Mouse (Mus musculus) cerebellum, postnatal 25 days (tissue): Measurements from ENCODE around the gene Tmem231.
A peak's percentile ranks its signal among the peaks of the same experiment; 100 is the strongest.

Experiments used
- DNase-seq, 2 experiments: peaks; one replicate each; pipeline ENCODE4 v3.0.0; 2021; ENCODE audit warnings: mixed read lengths in 2 of 2

The Tmem231 gene

GRCm38 (mm10) chr8:111933348-111934076 is at the start of gene Tmem231:
Tmem231 (minus strand) TSS chr8:111933881.
- peak; percentile 94 to 95 for DNase-seq

GRCm38 (mm10) chr8:111982116-111982515 is 48.4 kb upstream of the Tmem231 start:
- DNase-seq = peak; percentile 77 to 81

- no peak for DNase-seq
Observed at GRCm38 (mm10) chr8:111978147-111978546, 44.5 kb upstream of the Tmem231 start.

GRCm38 (mm10) chr8:111976326-111976725 is 42.6 kb upstream of the Tmem231 start:
- DNase-seq = no peak

- no peak for DNase-seq
Observed at GRCm38 (mm10) chr8:111975706-111976105, 42.0 kb upstream of the Tmem231 start.

GRCm38 (mm10) chr8:111974138-111974537 is 40.5 kb upstream of the Tmem231 start:
- no peak for DNase-seq

- DNase-seq = no peak
Observed at GRCm38 (mm10) chr8:111968991-111969390, 35.3 kb upstream of the Tmem231 start.

- no peak for DNase-seq
Observed at GRCm38 (mm10) chr8:111968541-111968940, 34.9 kb upstream of the Tmem231 start.

GRCm38 (mm10) chr8:111967246-111967870 is 33.7 kb upstream of the Tmem231 start:
- no peak for DNase-seq

GRCm38 (mm10) chr8:111964849-111965561 is 31.3 kb upstream of the Tmem231 start:
- DNase-seq = peak; percentile 46 to 51

- no peak for DNase-seq
Observed at GRCm38 (mm10) chr8:111964351-111964750, 30.7 kb upstream of the Tmem231 start.

GRCm38 (mm10) chr8:111963546-111963945 is 29.9 kb upstream of the Tmem231 start:
- DNase-seq = no peak

- peak in 1 of 2 experiments; percentile 44 for DNase-seq
Observed at GRCm38 (mm10) chr8:111963091-111963490, 29.4 kb upstream of the Tmem231 start.

- DNase-seq = no peak
Observed at GRCm38 (mm10) chr8:111962589-111962988, 28.9 kb upstream of the Tmem231 start.

GRCm38 (mm10) chr8:111961330-111961729 is 27.6 kb upstream of the Tmem231 start:
- no peak for DNase-seq

GRCm38 (mm10) chr8:111960591-111961321 is 27.1 kb upstream of the Tmem231 start:
- DNase-seq = peak in 1 of 2 experiments; percentile 27

GRCm38 (mm10) chr8:111957231-111957630 is 23.6 kb upstream of the Tmem231 start:
- peak; percentile 42 to 71 for DNase-seq

GRCm38 (mm10) chr8:111955879-111956278 is 22.2 kb upstream of the Tmem231 start:
- no peak for DNase-seq

GRCm38 (mm10) chr8:111954844-111955594 is 21.3 kb upstream of the Tmem231 start:
- DNase-seq = no peak

GRCm38 (mm10) chr8:111951936-111952335 is 18.3 kb upstream of the Tmem231 start:
- DNase-seq = peak; percentile 77 to 80

- peak; percentile 30 to 34 for DNase-seq
Observed at GRCm38 (mm10) chr8:111951317-111951716, 17.6 kb upstream of the Tmem231 start.

GRCm38 (mm10) chr8:111950846-111951245 is 17.2 kb upstream of the Tmem231 start:
- DNase-seq = no peak
